Mouse (Mus musculus): Measurements from ENCODE around the gene Ppp1r3c.

- TF ChIP-seq EP300 (IDR thresholded peaks at IDR 0.05; ENCODE audit: low read depth): no peak
- TF ChIP-seq CTCF (IDR thresholded peaks at IDR 0.05; ENCODE audit: low read depth): no peak
These were observed 50.4 kb downstream of the Ppp1r3c start for GRCm38 (mm10) chr19:36686016-36686415.

Measured in heart, postnatal 0 days (tissue).